Mouse (Mus musculus) central nervous system, embryonic 14 days (tissue): ENCODE measurements around the gene Gas6. TPM values are rescaled to one million over a fixed set of nuclear protein-coding genes. Genes with fewer than 3 reads are reported as not detected.

Experiments used
- polyA plus RNA-seq: library from polyadenylated mRNA; depleted of rRNA; stranded (reverse); fragments of >200 nt; gene quantifications from 2 replicates; pipeline ENCODE4 v1.2.3, GENCODE M21; 2012; rRNA removed

Gene Gas6
- polyA plus RNA-seq, result 30.1 and 35.9 TPM in 2 replicates

DNA sequence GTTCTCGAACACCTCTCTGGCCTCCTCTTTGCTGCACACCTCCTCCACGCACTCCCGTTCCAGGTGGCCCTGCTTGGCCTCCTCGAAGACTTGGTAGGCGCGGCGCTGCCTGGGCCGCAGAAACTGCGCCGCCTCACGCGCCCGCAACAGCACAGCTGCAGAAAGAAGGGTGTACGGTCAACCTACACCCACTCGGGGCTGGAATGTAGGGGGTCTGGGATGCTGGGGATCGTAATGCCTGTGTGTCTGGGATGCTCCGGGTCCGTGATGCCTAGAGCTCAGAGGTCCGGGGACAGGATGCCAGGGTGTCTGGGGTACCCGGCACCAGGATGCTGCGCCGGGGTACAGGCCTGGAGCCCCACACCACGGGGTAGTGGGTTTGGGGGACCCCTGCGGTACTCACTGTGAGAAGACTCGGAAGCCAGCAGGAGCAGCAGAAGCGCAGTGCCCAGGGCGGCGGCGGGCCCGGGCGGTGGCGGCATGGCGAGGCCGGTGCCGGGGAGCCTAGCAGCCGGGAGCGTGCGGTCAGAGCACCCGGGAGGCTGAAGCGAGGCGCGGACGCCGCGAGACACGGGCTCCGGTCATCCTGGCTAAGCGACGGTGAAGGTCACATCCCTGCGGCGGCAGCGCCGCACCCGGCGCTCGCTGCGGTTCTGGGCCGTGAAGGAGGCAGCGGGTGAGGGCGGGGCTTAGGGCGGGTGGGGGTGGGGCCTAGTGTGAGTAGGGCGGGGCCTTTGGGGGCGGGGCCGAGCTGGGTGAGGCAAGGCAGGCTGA, at the start of gene Gas6:
Gene Gas6, minus strand, starts transcription at position 633 of the 774 bp plus-strand sequence.

DNA sequence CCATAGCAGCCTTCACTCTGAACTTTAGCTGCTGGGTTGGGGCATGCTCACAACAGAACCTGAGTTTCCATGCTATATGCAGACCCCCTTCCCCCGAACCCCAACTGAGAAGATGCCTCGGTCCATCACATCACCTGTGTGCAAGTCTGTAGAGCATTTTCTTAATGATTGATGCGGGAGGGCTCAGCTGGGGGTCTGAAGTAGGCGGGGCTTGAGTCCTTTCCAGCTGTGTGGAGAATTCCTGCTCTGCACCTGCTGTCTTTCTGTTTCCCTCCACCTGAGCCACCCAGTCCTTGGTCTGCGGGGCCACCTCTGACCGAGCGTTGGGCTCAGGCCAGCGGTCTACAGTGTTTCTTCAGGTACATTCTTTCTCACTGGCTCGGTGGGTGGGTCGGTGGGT, 59.4 kb downstream of the Gas6 start, which contains the start of gene Tmem255b:
Gene Tmem255b, plus strand, starts transcription at position 301 of the 400 bp plus-strand sequence.

Other genes starting within 250 kb of the Gas6 start
- gene Adprhl1, start 240.3 kb downstream of the Gas6 start, polyA plus RNA-seq, result 0.14 and 0.79 TPM in 2 replicates
- 38.2 and 44.7 TPM in 2 replicates for gene Dcun1d2, start 206.4 kb downstream of the Gas6 start, polyA plus RNA-seq
- 35.8 and 37.3 TPM in 2 replicates for gene Tmco3, start 206.3 kb downstream of the Gas6 start, polyA plus RNA-seq
- gene Tfdp1, start 155.7 kb downstream of the Gas6 start, polyA plus RNA-seq, result 168 and 188 TPM in 2 replicates
- not detected in 2 replicates for gene Atp4b, start 97.7 kb downstream of the Gas6 start, polyA plus RNA-seq
- gene Grk1, start 89.4 kb downstream of the Gas6 start, polyA plus RNA-seq, result 0.10 and 0.11 TPM in 2 replicates
- 0.15 and 0.31 TPM in 2 replicates for gene Tmem255b, start 59.3 kb downstream of the Gas6 start, polyA plus RNA-seq
- not detected in 2 replicates for gene 1700029H14Rik, start 68.0 kb upstream of the Gas6 start, polyA plus RNA-seq
- gene Rasa3, start 183.1 kb upstream of the Gas6 start, polyA plus RNA-seq, result 26.3 and 30.3 TPM in 2 replicates
- gene Cfap97d2, start 211.4 kb upstream of the Gas6 start, polyA plus RNA-seq, result 1.7 and 3.1 TPM in 2 replicates